Mouse (Mus musculus): ENCODE data around the gene Ssc5d.

Ssc5d gene

DNA sequence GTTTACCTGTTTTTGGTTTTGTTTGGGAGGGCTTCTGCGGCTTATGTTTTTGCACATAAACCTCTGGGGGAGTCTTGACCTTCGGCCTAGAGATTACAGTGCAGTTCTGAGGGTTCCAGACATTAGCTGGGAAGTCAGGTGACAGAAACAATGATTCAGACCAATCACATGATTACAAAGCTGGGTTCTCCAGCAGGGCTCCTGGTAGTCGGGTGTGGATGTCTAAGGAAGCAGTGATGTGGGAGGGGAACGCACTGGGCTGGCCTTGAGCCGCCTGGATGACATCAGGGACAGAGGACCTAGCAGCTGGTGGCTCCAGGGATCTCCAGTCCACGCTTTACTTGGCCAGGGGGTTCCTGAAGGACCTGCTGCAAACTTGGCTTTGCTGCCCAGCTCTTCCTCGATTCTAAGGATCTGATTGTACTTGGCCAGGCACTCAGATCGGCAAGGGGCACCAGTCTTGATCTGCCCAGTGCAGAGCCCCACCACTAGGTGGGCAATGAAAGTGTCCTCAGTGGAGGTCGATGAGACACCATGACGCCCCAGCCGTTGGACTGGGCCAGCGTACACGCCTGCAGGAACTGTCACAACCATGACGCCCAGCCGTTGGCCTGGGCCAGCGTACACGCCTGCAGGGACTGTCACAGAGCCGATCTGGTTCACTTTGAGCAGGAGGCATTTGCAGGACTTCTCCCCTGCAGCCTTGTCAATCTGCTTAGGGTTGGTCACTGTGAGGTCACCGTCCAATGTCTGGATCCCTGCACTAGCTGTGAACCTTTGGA is 25.2 kb downstream of the Ssc5d start:
- DNase-seq = no peak

- no peak for DNase-seq
Measured at GRCm38 (mm10) chr7:4953815-4954445, 28.3 kb downstream of the Ssc5d start.

DNA sequence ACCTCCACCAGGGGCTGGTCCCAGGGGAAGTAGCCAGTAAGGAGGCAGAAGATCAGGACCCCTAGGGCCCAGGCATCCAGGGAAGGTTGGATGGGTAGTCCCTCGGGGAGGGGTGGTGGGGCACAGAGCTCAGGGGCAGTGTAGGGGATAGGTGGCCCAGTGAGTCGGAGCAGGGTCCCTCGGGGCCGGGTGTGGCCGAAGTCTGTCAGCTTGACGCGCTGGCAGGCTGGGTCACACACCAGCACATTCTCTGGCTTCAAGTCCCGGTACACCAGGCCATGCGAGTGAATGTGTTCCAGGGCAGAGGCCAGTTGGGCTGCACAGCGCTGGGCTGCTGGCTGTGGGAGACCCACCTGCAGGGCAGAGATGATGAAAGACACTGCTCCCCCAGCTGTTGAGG is 31.8 kb downstream of the Ssc5d start:
- no peak for DNase-seq

DNA sequence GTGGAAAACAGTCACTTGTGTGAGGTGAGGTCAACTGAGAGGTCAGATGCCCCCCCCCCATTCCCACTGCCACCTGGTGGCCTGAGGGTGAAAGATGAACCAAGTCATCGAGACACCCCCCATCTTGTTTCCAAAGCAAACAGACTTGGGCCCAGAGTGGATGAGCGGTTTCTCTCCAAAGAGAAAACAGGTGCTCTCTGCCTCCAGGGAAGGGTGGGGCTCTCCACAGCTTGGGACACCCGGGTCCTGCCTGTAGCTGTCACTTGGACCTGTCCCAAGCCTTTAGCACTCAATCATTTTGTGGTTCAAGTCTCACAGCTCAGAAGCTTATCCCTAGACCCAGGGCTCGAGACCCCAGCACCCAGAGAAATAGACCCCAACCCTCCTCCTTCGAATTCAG is 37.9 kb downstream of the Ssc5d start:
- no peak for DNase-seq

DNA sequence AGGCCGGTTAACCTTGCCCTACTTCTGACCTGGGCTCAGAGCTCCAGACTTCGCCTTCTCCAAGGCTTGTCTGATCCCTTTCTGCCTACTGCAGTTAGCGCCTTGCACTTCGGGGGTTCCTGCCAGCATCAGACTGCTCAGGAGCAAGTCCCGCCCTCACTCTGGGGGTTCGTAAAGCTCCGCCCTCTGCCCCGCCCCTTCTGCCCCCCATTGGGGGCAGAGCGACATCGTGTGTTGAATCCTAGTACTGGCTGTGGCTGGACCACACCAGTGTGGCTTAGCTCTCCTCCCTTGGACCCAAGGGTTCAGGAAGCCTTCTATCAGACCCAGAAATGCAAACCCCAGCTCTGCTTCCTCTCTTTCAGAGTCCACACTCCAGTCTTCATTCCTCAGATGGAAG is 38.7 kb downstream of the Ssc5d start, which contains the start of gene Sbk2:
Sbk2 (minus strand) TSS at position 135 of the 400 bp plus-strand sequence.
- peak; percentile 84 for DNase-seq

DNA sequence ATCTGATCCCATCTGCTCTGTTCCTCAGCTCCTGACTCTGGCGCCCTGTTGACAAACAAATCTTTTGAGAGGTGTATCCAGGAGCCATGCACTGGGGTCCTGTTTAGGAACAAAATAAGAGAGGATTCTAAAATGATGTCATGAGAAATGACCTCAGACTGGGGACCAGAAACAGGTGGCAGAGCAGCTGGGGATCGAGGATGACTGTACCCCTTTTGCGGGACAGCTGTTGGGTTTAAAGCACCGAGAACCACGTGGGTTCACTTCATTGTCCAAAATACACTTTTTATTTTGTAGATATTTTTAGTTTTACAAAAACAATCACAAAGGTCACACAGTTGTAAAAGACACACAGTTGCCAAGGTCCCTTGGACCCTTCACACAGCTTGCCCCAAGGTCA is 39.4 kb downstream of the Ssc5d start:
- DNase-seq = no peak

DNA sequence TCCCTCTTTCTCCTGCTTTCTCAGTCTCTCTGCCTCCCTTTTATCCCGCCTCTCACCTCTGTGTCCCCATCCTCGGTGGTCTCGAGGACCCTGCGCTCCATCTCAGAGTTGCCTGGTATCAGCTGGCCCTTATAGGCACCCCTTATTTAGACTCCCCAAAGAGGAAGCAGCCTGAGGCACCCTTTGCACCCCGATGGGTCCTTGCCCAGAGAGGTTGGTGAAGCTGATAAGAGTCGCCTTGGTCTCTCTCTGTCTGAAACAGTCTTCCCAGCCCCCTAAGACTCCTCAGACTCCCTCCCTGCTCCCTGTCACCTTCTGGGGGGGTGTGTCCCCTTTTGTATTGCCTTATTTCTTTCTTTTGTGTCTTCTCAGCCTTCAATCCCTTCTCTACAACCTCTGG is 45.5 kb downstream of the Ssc5d start, which contains the start of gene Sbk3:
Sbk3 (minus strand) TSS at position 101 of the 400 bp plus-strand sequence.
- no peak for DNase-seq

DNA sequence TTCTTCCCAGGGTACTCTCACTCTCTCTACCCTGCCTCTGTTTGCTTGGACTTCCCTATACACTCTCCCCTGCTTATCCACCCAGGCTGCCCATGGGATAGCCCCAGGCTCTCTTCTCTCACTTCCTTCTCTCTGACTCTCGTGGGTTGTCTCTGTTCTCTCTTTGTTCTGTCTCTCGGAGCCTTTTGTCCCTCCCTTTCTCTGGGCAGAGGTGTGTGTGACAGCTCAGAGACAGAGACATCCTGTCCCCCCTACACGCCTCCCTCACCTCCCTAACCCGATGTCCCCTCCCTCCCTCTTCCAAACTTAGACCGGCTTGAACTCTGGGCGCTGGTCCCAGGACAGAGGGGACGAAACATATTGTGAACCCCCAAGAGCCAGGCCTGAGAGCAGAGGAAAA is 46.1 kb downstream of the Ssc5d start:
- DNase-seq = no peak

DNA sequence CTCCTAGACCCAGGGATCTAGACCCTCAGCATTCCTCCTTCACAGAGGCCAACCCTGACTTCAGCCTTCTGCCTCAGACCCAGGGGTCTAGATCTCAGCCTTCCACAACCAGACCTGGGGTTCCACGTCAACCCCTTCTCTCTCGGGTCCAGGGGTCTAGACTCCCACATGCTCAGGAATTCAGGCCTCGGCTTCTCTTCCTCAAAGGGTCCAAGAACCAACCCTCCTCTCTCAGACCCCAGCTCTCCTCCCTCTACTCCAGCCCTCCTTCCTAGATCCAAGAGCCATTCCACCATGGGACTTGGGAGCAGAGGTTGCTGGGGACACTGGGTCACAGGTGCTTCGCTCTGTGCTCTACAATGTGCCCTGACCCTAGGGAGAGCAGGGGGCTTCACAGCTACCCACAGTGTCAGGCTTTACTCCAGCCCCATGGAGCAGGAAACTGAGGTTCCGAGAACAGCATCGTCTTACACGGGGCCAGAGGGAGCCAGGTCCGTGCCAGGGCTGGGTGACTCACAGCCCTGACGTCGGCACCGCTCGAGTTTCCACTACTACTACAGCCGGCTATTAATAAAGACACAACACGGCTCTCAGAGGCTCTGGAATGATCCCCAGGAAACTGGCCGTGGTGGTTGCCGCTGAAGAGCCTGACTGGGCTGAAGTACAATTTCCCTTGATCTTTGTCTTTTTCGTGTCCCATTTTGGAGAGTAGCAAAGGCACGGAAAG is 46.9 kb downstream of the Ssc5d start:
- no peak for DNase-seq

DNA sequence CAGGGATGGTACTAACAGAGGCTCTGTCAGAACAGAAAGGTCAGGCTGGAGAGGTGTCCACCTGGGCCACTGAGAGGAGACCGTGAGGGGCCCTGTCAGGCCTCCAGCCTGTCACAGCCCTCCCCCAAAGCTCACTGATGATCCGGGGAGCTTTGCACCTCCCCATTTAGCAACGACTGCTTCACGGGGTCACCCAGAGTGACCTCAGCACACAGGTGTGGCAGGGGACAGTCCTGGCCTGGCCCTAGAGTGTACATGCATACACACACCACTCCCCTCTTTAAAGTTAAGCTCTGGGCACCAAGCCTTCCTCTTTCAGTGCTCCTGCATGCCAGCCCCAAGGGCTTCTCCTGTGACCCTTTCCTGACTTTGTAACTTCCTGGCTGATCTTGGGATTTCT is 49.9 kb downstream of the Ssc5d start:
- DNase-seq = no peak

GRCm38 (mm10) chr7:4976832-4977231 is 51.2 kb downstream of the Ssc5d start:
- no peak for DNase-seq

- DNase-seq = no peak
Measured at GRCm38 (mm10) chr7:4988250-4988649, 62.7 kb downstream of the Ssc5d start.

GRCm38 (mm10) chr7:4993347-4993998 is 67.9 kb downstream of the Ssc5d start:
- DNase-seq = no peak

DNA sequence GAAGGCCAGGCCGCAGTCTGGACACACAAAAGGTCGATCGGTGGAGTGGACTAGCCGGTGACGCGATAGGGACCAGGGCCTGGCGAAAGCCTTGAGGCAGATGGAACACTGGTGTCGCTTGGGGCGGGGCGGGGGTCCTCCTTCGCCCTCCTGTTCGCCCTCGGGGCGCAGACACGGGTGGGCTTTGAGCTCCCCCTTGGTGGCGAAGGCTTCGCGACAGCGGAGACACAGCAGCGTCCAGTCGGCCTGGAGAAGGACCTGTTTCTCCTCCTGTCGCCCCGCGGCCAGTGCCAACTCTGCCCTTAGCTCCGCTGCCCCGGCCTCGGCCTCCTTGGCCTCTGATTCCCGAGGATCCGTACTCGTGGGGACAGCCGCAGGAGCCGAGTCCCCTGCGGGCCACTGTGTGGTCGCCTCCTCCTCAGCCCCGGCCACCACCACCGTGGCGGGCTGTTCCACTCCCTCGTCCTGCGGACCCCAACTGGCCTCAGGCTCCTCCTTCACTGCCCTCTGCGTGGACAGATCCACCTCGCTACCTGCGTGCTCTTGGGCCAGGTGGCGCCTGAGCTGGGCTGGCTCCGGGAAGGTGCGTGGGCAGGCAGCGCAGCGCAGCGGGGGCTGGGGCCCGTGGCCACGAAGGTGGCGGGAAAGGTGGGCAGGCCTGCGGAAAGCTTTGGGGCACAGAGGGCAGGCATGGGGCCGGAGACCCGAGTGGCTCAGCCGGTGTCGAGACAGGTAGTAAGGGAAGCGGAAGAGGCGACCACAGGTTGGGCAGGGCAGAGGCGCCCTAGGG is 68.6 kb downstream of the Ssc5d start:
- DNase-seq = no peak
